Mouse (Mus musculus) C2C12 (cell line): ENCODE data around the gene Dolk.

Experiments used
- CTCF ChIP-seq: IDR thresholded peaks from one replicate; pipeline ENCODE4 v1.5.1; 2011; ENCODE audit not compliant: control insufficient read depth, insufficient read depth, insufficient read length
- MAX ChIP-seq: IDR thresholded peaks from one replicate; pipeline ENCODE4 v1.6.1; 2011; ENCODE audit warnings: mild to moderate bottlenecking, control low read depth
- USF1 ChIP-seq: IDR thresholded peaks from one replicate; pipeline ENCODE4 v1.6.1; 2011; ENCODE audit warnings: low read depth, mild to moderate bottlenecking, control low read depth, moderate library complexity

GRCm38 (mm10) chr2:30316136-30316535 lies 30.0 kb upstream of the Dolk start:
- TF ChIP-seq CTCF (no peak), USF1 (no peak), MAX (no peak)
